Mouse (Mus musculus): ENCODE data around the gene Hoxd3.

Gene Hoxd3

GRCm38 (mm10) chr2:74677106-74677505 is 34.6 kb upstream of the Hoxd3 start:
- in situ Hi-C loops (cut with MboI, MseI), result loop anchor here (25.0 kb wide), 1 partner anchor 910 kb away; no protein-coding TSS in a partner anchor

- in situ Hi-C loops (cut with MboI, MseI), result loop anchor here (25.0 kb wide), 1 partner anchor 908 kb away; no protein-coding TSS in a partner anchor
Observed at GRCm38 (mm10) chr2:74678891-74679595, 32.7 kb upstream of the Hoxd3 start, which contains the start of gene Hoxd11. TSS of gene Hoxd11 (plus strand) at chr2:74679557.

- in situ Hi-C loops (cut with MboI, MseI), result loop anchor here (25.0 kb wide), 1 partner anchor 908 kb away; no protein-coding TSS in a partner anchor
Observed at GRCm38 (mm10) chr2:74679596-74679971, 32.1 kb upstream of the Hoxd3 start.

GRCm38 (mm10) chr2:74679980-74680379 is 31.7 kb upstream of the Hoxd3 start:
- in situ Hi-C loops (cut with MboI, MseI), result loop anchor here (25.0 kb wide), 1 partner anchor 907 kb away; no protein-coding TSS in a partner anchor

GRCm38 (mm10) chr2:74680561-74681398 is 30.9 kb upstream of the Hoxd3 start:
- in situ Hi-C loops (cut with MboI, MseI), result loop anchor here (25.0 kb wide), 1 partner anchor 907 kb away; no protein-coding TSS in a partner anchor

GRCm38 (mm10) chr2:74681594-74682531 is 29.9 kb upstream of the Hoxd3 start:
- in situ Hi-C loops (cut with MboI, MseI), result loop anchor here (25.0 kb wide), 1 partner anchor 905 kb away; no protein-coding TSS in a partner anchor

- in situ Hi-C loops (cut with MboI, MseI), result loop anchor here (25.0 kb wide), 1 partner anchor 905 kb away; no protein-coding TSS in a partner anchor
Observed at GRCm38 (mm10) chr2:74682796-74683195, 28.9 kb upstream of the Hoxd3 start.

- in situ Hi-C loops (cut with MboI, MseI), result loop anchor here (25.0 kb wide), 1 partner anchor 904 kb away; no protein-coding TSS in a partner anchor
Observed at GRCm38 (mm10) chr2:74683471-74683951, 28.2 kb upstream of the Hoxd3 start.

GRCm38 (mm10) chr2:74684106-74684505 is 27.6 kb upstream of the Hoxd3 start:
- in situ Hi-C loops (cut with MboI, MseI), result loop anchor here (25.0 kb wide), 1 partner anchor 903 kb away; no protein-coding TSS in a partner anchor

GRCm38 (mm10) chr2:74685059-74685603 is 26.6 kb upstream of the Hoxd3 start:
- in situ Hi-C loops (cut with MboI, MseI), result loop anchor here (25.0 kb wide), 1 partner anchor 902 kb away; no protein-coding TSS in a partner anchor

GRCm38 (mm10) chr2:74686301-74686987 is 25.3 kb upstream of the Hoxd3 start:
- in situ Hi-C loops (cut with MboI, MseI), result loop anchor here (25.0 kb wide), 1 partner anchor 901 kb away; no protein-coding TSS in a partner anchor

- in situ Hi-C loops (cut with MboI, MseI), result loop anchor here (25.0 kb wide), 1 partner anchor 900 kb away; no protein-coding TSS in a partner anchor
Observed at GRCm38 (mm10) chr2:74686988-74687697, 24.6 kb upstream of the Hoxd3 start.

- in situ Hi-C loops (cut with MboI, MseI), result loop anchor here (25.0 kb wide), 1 partner anchor 899 kb away; no protein-coding TSS in a partner anchor
Observed at GRCm38 (mm10) chr2:74687698-74688555, 23.8 kb upstream of the Hoxd3 start.

GRCm38 (mm10) chr2:74688795-74689573 is 22.7 kb upstream of the Hoxd3 start:
- in situ Hi-C loops (cut with MboI, MseI), result loop anchor here (25.0 kb wide), 1 partner anchor 898 kb away; no protein-coding TSS in a partner anchor

GRCm38 (mm10) chr2:74689574-74690337 is 22.0 kb upstream of the Hoxd3 start:
- in situ Hi-C loops (cut with MboI, MseI), result loop anchor here (25.0 kb wide), 1 partner anchor 898 kb away; no protein-coding TSS in a partner anchor

GRCm38 (mm10) chr2:74690338-74690716 is 21.4 kb upstream of the Hoxd3 start:
- in situ Hi-C loops (cut with MboI, MseI), result loop anchor here (25.0 kb wide), 1 partner anchor 897 kb away; no protein-coding TSS in a partner anchor

Measured in regulatory T cell (primary cell).